Mouse (Mus musculus): ENCODE data around the gene Calr4.
A peak's percentile ranks its signal among the peaks of the same experiment; 100 is the strongest.

Gene Calr4

DNA sequence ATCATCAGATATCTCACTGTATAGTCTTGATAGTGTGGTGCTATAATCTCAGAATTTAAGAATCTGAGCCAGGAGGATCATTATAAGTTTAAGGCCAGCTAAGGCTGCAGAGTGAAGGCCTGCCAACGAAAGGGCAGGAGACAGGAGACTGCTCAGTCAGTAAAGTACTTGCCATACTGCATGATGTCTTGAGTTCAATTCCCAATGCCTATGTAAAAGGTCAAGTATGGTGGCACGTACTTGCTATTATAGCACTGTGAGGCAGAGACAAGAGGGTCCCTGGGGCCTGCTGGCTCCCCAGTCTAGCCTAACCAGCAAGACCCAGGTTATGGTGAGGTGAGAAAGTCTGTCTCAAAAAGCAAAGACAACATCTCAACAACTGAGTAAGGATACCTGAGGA, at the start of gene Calr4:
Gene Calr4, plus strand, starts transcription at position 301 of the 400 bp plus-strand sequence.
- DNase-seq (ENCODE audit: low spot score in 2 of 2): no peak

DNA sequence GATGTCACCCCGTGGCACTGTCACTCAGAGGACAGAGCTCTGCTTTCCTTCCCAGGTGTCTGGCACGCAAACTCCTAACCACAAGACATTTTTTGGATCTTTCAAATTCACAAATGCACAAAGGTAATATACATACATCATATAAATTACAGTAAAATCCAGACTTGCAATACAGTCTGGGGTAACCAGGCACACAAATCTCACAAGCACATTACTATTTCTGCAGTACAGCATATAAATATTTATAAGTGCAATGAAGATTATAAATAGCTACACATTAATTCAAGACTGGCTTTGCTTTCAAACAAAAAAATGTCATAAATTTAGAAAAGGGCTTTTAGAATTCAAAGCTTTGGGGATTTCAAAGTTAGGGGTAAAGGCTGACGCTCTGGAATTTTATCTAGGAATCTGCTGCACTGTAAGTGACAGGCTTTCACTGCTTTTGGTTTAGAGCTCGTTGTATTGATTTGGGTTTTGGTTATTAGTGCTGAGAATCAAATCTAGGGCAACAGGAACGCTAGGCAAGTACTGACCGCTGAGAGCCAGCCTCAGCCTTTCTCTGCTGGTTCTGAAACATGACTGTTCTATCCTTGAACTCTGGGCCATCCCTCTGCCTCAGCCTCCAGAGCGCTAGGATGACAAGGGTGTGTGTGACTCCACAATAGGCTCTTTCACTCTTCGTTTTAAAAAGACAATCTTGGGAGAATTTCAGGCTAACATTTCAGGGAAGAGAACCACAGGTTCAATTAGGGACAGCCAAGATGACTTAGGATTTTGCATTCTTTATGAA, 48.5 kb upstream of the Calr4 start:
- no peak for DNase-seq (ENCODE audit: low spot score in 2 of 2)

DNA sequence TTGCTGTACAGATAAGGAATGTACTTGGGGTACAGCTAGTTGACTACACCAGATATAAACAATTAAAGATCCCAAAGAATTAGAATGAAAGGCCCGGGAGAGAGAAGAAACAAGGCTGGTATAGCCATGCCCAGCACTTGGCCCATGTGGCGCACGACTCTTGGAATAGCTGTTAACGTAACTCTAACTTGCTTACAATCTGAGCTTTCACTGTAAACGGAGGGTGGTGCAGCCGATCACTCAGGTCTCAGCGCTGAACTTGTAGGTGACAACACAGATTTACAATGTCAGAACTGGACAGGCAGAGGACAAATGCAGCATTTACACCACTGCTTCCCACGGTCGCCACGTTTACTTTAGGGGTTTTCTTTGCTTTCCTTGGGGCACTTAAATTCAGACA, 42.7 kb upstream of the Calr4 start:
- no peak for DNase-seq (ENCODE audit: low spot score in 2 of 2)

DNA sequence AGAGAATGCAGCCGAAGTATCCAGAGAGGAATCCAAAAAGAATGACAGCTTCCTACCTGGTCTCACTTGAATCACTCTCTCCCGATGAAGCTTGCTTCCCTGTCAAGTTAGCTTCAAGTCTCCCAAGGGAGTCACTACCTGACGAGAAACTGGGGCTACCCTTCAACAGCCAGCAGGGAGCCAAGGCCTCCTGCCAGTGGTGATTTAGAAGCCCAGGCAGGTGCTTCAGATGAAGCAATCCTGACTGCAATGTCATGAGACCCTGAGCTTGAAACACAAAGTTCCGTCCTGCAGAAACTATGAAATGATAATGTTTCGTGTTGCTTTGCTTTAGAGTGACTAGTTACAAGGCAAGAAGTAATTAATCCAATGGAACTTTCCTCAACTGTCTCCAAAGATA, 40.4 kb upstream of the Calr4 start:
- DNase-seq (ENCODE audit: low spot score in 2 of 2): no peak

DNA sequence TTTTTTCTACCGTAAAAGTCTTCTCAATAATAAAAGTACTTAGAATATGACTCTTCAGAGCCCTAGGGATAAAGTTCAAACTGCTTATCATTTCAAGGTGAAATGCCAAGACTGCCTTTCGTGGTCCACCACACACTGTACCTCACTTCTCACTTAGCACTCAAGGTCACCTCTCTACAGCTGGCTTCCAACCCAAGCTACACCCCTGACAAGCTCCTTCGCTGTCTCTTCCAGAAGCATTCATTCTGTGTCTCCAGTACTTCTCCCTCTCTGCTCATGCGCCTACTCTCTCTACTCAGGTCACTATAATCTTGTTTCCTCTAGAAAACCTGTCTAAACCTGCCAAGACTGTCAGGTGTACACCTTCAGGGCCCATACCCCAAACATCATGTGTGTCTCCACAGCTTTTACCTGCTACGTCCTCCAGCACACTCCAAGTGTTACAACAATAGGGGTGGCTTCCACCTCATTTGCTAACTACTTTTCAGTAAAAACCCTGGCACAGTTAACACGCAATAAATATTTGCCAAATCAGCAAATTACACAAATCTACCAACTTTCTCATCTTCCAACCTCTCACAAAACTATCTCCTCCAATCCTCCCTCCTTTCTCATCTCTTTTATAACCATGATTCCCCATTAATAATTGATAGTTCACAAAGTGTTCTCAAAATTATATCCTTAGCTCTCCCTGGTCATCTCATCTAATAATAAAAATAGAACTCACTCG, 38.2 kb upstream of the Calr4 start:
- DNase-seq (ENCODE audit: low spot score in 2 of 2): no peak

DNA sequence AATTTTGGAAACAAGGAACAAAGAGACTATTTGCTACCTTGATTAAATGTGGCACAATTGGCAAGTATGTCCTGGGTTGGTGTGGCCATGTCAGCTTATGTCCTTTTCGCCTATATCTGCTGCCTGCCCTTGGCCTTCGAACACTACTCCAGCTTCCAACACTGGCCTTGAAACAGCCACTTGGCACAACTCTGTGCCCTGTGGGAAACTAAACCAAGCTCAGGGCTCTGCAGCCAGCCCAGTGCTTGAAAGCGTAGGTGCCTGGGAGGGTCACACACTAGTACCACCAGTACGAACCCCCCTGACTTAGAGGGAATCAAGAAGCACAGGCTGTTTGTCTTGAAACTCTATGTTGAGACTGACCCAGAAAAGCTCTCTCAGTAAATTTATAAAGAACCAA, 35.2 kb upstream of the Calr4 start:
- no peak for DNase-seq (ENCODE audit: low spot score in 2 of 2)

DNA sequence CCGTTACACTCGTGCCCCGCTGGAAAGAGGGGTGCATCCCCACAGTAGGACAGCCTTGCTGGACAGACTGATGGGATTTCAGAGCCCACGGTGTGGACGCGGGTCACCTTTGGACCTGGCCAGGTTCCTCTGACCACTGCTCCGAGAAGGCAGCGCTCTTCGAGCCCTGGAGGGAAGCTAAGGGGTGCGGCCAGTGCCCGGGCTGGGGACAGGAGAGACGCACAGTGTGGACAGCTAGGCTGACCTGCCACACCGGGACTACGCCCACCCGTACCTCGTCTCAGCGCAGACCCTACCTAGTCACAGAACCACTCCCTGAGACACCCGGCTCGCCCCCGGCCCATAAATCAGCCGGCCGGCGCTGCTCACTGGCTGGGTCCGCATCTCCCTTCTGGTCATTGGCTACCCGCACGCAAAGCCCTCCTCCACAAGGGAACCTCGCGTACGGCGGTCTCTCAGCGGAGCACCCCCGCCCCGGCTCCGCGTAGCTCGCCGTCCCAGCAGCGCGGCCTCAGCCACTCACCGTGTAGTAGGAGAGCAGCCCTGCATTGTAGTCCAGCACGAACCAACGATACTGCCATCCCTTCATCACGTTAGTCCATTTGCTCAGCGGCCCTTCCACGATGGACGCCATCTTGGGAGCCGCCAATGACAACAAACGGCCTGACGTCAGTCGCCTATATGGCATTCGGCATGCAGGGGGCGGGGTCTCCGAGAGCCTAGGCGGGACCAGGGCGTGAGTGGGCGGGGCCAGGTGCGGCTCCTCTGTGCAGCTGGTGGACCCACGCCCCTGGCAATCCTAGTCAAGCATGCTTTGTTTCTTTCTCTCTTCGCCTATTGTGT, 32.5 kb upstream of the Calr4 start, which contains the start of gene Osbpl9:
Gene Osbpl9, minus strand, starts transcription at position 691 of the 843 bp plus-strand sequence.
- DNase-seq (ENCODE audit: low spot score in 2 of 2): peak; percentile 95 to 98

DNA sequence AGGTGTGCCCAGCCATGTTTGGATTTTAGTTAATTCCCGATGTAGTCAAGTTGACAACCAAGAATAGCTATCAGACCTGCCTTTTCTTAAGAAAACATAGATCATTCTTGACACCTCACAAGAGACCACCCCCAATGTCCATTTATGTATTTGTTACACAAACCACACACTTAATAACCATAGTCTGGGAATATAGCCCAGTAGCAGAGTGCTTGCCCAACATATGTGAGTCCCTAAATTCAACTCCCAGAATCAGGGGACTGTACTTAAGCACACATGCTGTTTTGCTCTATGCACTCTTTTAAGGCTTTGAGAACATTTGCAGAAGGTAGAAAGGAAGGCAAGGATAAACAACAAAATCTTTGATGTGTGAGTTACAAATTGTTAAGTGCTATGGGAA, 30.4 kb upstream of the Calr4 start:
- DNase-seq (ENCODE audit: low spot score in 2 of 2): no peak

DNA sequence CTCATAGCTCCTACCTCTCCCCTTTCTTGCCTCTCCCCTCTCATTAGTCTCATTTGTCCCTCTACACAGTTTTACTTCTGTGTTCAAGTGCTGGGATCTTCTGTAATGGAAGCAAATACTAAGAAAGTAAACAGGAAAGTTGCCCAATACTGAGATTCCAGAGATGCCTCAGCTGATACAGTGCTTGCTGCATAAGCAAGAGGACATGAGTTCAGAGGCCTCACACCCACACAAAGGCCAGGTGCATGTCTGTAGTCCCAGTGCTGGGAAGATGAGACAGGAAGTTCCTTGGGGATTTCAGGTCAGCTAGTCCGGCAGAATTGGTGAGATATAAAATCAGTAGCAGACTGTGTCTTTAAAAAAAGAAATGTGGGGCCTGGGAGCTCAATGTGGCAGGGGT, 29.9 kb upstream of the Calr4 start:
- DNase-seq (ENCODE audit: low spot score in 2 of 2): no peak

DNA sequence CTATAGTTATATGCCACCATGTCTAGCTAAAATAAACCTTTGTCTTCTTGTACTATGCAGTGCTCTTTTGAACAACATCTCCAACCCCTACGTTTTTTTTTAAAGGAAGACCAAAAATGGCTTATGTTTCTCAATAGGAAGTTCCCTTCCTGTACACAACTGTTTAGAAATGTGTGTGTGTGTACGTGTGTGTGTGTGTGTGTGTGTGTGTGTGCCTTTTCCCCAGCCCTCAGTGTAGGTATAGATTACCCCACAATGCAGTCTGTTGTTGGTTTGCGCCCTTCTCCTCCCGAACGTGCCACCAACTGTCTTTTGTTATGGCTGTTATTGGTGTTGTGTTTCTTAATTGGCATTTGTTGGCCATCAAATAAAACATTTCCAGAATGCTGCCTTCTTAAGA, 26.8 kb upstream of the Calr4 start:
- no peak for DNase-seq (ENCODE audit: low spot score in 2 of 2)

DNA sequence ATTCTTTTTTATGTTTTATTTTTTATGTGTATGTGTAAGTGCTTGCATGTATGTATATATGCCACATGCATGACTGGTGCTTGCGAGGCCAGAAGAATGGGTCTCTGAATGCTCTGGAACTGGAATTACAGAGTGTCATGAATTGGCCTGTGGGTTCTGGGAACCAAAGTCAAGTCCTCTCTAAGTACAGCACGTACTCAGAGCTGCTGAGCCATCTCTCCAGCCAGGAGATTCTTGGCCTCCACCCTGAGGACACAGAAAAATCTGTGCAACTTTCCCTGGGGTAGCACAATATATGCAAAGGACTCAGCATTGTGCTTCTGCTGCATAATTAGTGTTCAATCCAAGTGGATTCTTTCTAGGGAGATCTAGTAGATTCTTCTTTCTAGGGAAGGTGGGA, 24.0 kb upstream of the Calr4 start:
- DNase-seq (ENCODE audit: low spot score in 2 of 2): no peak

DNA sequence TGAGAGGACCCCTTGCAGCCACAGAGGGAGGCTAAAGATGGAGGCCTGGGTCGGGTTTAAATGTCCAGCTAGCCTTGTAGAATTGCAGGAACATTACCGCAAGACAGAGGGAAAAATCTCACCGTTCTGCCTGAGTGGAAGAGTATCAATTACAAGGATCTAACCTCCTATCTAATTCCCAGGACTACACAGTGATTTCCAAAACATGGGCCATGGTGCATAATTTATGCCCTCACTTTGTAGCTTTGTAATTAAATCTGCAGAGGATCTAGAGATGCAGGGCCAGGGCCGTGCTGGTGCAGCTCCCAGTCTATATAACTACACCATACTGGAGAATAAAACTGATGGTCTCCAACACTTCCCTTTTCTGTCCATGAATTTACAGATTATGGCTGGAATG, 23.4 kb upstream of the Calr4 start:
- no peak for DNase-seq (ENCODE audit: low spot score in 2 of 2)

DNA sequence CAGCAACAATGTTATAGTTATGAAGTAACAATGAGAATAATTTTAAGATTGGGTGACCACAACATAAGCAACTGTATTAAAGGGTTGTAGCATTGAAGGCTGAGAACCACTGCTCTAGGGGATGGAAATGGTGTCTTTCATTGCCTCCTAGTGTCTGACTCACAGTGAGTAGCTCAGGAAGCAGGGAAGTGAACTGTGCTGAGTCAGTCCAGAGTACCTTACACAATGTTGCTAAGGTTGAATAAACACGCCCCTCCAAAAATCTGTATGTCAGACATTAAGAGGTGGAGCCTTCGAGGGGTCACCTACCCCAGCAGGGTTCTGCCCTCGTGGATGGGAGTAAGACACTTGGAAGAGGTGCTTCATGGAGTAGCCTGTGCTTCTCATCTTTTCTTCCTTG, 20.3 kb upstream of the Calr4 start:
- no peak for DNase-seq (ENCODE audit: low spot score in 2 of 2)

DNA sequence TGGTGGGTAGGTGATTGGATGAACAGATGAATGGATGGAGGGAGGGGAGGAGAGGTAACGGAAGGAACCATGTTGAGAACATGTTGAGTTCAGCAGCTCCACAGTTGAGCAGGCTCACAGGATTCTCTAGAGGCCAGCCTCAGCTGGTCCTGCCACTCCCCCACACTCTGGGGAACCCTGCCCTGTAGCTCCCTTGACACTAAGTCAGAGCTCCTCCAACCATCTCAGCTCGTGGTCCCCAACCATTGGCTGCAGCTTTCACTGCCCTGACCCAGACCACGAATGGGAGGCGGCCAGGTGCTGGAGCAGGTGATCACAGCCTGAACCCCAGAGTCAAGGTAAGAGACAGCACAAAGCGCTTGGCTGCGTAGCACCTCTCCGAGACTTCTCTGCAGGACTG, 16.3 kb upstream of the Calr4 start:
- DNase-seq (ENCODE audit: low spot score in 2 of 2): no peak

DNA sequence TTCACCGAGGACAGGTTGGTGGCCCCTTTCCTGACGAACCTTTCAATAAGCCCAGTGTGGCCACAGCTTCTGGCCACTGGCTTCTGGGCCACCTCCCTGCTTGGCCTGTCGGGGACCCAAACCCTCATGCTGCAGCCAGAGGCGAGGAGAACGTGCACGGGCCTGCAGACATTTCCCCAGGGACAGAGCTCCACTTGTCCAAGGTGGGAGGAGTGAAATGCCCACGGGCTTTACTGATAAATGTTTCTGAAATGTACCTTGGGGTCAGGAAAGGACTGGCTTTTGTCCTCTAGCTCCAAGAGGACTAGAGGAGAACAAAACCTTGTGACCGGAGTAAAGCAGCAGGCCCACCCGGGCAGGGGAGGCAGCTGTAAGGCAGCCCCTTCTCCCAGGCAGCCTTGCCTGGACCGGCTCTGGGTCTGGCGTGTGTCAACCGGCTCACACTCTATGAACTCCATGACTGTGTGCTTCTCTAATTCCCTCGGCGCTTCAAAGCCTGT, 13.8 kb upstream of the Calr4 start:
- DNase-seq (ENCODE audit: low spot score in 2 of 2): no peak

DNA sequence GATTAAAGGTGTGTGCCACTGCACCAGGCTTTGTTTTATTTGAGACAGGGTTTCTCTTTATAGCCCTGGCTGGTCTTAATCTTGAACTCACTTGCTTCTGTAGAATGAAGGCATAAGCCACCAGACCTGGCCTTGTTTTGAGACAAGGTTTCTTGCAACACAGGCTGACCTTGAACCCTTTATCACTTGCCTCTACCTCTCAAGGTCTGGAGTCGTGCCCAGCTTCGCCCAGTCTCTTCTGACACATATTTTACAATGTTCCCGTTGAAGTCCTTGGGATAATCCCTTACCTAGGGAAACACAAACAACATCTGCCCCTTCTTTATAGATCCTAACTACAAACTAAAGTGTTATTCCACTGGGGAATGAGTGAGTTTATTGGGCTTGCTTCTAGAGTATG, 12.3 kb upstream of the Calr4 start:
- no peak for DNase-seq (ENCODE audit: low spot score in 2 of 2)

DNA sequence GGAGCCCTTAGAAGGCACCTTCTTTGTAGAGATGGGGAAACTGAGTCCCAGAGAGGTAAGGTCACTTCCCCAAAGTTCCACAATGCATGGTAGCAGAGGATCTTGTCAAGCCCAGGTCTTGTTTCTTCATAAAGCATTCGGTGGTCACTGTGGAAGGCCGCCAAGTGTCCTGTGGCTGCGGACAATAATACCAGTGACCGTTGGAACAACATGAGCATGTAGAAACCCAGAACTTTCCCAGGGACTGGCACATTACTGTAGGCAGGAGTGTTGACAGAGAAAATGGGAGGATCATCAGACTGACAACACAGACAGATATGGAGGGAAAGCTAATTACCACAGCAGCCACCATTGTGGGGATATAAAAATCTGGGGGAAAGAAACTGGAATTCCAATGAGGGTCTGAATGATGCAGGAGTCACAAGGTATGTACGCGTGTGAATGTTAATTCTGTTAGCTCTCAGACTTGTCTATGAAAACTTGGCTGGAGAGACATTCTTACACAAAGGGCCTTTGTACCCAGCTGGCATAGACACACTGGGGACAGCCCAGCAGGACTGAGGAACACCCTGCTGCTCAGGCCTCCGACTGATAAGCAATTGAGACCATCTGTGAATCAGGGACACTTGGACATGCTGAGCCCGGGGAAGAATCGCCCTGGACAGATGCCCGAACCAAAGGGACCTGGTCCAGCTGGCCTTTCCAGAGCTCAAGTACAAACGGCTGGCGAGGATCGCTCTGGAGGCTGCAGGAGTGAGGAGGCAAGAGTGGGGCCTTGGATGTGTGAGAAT, 9.3 kb upstream of the Calr4 start:
- DNase-seq (ENCODE audit: low spot score in 2 of 2): peak; percentile 79 to 86

DNA sequence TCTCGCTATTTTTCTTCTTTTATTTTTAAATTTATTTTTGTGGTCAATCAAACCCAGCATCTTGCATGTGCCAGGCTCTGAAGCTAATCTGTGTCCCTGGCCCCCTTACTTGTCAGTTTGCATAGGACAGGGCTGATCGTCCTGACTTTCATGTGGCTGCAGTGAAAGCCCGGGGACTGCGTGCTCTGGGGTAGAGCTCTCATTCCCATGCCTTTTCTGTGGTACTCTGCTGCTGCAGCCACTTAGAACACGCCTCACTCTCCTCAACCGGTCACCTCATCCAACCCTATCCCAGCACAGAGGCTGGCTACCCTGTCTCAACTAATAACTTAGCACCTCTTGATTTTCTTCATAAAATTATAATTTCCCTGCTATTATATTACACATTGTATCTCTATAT, 8.7 kb upstream of the Calr4 start:
- no peak for DNase-seq (ENCODE audit: low spot score in 2 of 2)

DNA sequence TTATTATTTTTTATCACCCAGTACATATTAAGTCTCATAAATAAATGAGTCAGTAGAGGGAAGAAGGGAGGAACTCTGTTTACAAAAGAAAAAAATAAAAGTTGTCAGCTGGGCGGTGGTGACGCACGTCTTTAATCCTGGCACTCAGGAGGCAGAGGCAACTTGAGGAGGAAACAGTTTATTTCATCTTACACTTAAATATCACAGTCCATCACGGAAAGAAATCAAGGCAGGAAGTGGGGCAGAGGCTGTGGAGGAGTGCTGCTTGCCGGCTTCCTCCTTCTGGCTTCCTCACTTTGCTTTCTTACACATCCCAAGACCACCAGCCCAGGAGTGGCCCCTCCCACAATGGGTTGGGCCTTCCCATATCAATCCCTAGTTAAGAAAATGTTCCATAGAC, 8.2 kb upstream of the Calr4 start:
- DNase-seq (ENCODE audit: low spot score in 2 of 2): no peak

DNA sequence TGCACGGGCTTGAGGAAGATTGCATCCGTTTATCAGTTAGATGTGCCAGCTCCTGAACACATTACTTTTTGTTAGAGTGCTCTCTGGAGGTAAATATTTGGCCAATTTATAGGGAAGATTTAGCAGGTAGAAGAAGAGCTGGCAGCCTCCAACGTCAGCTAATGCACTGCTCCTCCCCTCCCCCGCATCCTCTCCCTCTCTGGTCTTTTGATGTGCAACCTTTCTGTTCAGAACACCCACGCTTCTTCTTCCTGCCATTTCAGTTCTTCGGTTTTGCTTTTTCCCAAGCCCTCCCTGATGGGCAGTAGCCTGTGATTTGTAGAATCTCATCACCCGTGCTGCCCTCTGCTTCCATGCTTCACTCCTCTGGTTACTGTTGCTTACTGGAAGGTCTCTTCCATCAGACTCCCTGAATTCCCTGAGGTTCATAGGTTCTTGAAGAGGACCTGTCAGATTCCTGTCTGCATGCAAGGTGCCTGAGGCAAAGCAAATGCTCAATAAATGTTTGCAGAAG, 4.5 kb upstream of the Calr4 start:
- DNase-seq (ENCODE audit: low spot score in 2 of 2): no peak

DNA sequence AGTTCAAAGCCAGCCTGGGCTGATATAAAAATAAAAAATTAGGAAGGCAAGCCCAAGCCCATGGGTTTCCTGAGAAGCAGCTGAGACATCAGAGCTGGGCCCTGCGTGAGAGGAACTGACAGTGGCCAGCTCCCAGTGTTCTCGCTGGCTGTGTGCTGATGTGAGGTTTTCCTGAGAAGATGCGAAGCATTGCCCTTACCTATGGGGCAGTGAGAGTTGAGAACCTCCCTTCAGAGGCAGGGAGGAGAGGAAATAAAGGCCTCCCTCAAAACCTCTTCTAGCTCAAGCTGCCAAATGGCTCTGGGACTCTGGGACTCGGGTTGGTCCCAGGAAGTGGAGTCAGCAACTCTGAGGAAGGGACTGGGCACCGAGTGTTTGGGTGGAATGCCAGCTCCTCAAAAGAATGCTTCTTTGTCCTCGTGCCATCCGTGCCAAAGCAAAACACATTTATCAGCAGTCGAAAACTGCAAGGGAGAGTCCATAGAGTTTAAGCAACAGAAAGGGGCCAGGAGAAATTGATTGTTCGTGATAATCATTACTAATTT, 593 bp downstream of the Calr4 start:
- no peak for DNase-seq (ENCODE audit: low spot score in 2 of 2)
